Comparison of ENCODE assay signal across 10 mouse cellular contexts in the genomic region with DNA sequence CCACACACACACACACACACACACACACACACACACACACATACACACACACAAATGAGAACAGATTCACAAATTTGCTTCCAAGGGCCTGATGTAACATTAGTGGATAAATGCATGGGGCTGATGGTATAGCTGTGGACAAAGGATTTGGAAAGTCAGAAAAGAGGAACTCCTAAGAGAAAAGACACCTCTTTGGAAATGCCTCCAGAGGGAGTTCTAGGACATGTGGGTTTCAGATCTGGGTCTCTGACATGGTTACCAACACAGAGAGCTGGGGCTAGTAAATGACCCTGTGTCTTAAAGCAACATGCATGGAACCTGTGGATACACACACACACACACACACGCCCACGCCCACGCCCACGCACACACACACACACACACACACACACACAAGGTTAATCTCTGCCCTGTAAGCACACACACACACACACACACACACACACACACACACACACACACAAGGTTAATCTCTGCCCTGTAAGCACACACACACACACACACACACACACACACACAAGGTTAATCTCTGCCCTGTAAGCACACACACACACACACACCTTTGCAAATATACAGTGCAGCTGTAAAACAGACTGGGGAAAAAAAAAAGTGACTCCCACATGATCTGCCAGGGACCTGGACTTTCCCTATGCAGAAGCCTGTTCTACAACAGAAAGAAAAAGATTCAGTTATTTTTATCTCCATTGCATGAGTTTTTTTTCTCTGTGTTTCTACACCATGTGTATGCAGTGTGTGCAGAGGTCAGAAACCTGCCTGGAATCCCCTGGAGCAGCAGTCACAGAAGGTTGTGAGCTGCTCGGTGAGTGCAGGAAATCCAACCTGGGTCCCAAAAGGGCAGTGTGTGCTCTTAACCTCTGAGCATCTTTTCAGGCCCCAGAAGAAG. TPM values are rescaled to one million over a fixed set of nuclear protein-coding genes. Genes with fewer than 3 reads are reported as not detected.
DNase-seq lines count a peak whose midpoint lies in the region; ATAC-seq and TF ChIP-seq lines count a peak whose summit lies in the region.
"Not testable (repeated sequence)": the region's sequence is repeated elsewhere in the genome, so short reads cannot be mapped to it uniquely, and the experiment has no call there.
"Had no signal": no experiment of that assay in that cellular context is flagged by ENCODE, and none has a peak within 500 bp of the region (broad histone marks: within the 10 kb centered on the region; RNA-seq: fewer than 3 reads in every experiment).

No protein-coding gene starts in this region.

- TF ChIP-seq CTCF in lung, embryonic 14.5 days (IDR thresholded peaks at IDR 0.05; ENCODE audit: low read depth); stomach, postnatal 0 days (IDR thresholded peaks at IDR 0.05; ENCODE audit: low read depth): not testable (repeated sequence)

- not testable (repeated sequence) for H3K36me3 ChIP-seq in embryonic facial prominence, embryonic 15.5 days; heart, embryonic 15.5 days; intestine, embryonic 14.5 days (ENCODE audit: control insufficient read depth, insufficient read depth, low read length); limb, embryonic 10.5 days; lung, embryonic 14.5 days (ENCODE audit: insufficient read depth); midbrain, embryonic 13.5 days; stomach, postnatal 0 days (ENCODE audit: control insufficient read depth, insufficient read depth, low read length)

- not testable (repeated sequence) for H3K27me3 ChIP-seq in embryonic facial prominence, embryonic 15.5 days; heart, embryonic 15.5 days; intestine, embryonic 14.5 days (replicated peaks; ENCODE audit: control insufficient read depth, insufficient read depth, low read length); limb, embryonic 10.5 days (ENCODE audit: low read depth, poor library complexity, severe bottlenecking); lung, embryonic 14.5 days (ENCODE audit: insufficient read depth, low read length); midbrain, embryonic 13.5 days; stomach, postnatal 0 days (ENCODE audit: control insufficient read depth, insufficient read depth, low read length)

- H3K4me3 ChIP-seq in embryonic facial prominence, embryonic 15.5 days (replicated peaks); intestine, embryonic 14.5 days (ENCODE audit: low read depth, low read length); lung, embryonic 14.5 days (ENCODE audit: low read depth, low read length); midbrain, embryonic 13.5 days (replicated peaks); stomach, postnatal 0 days (ENCODE audit: low read depth, low read length): not testable (repeated sequence)
- 0 out of 2 replicates have a peak overlapping the region, but pooled peaks have one; percentile 19 for H3K4me3 ChIP-seq in heart, embryonic 15.5 days
- H3K4me3 ChIP-seq in limb, embryonic 10.5 days: 0 out of 2 replicates have a peak overlapping the region, but pooled peaks have one; percentile 22

- WGBS in embryonic facial prominence, embryonic 15.5 days: 56% methylated on average over 5 of the region's 5 CpGs
- WGBS in heart, embryonic 15.5 days: 43% methylated on average over 5 of the region's 5 CpGs
- WGBS in intestine, embryonic 14.5 days: 70% methylated on average over 4 of the region's 5 CpGs
- WGBS in limb, embryonic 10.5 days: 61% methylated on average over 5 of the region's 5 CpGs
- 46% methylated on average over 4 of the region's 5 CpGs for WGBS in lung, embryonic 14.5 days
- 43% methylated on average over 4 of the region's 5 CpGs for WGBS in midbrain, embryonic 13.5 days
- WGBS in stomach, postnatal 0 days: 47% methylated on average over 4 of the region's 5 CpGs

- H3K9me3 ChIP-seq in embryonic facial prominence, embryonic 15.5 days (replicated peaks); heart, embryonic 15.5 days (replicated peaks); intestine, embryonic 14.5 days (ENCODE audit: control insufficient read depth, low read length); limb, embryonic 10.5 days (replicated peaks); lung, embryonic 14.5 days (ENCODE audit: low read depth, low read length); midbrain, embryonic 13.5 days; stomach, postnatal 0 days (ENCODE audit: control insufficient read depth, low read length): not testable (repeated sequence)

- H3K9ac ChIP-seq in embryonic facial prominence, embryonic 15.5 days; heart, embryonic 15.5 days; intestine, embryonic 14.5 days (ENCODE audit: low read length); lung, embryonic 14.5 days; midbrain, embryonic 13.5 days (replicated peaks); stomach, postnatal 0 days (ENCODE audit: low read length): not testable (repeated sequence)

- H3K4me2 ChIP-seq in embryonic facial prominence, embryonic 15.5 days (replicated peaks): peak overlapping the region; percentile 25
- H3K4me2 ChIP-seq in heart, embryonic 15.5 days: peak overlapping the region; percentile 48
- peak overlapping the region; percentile 33; the same call in 1 of the 2 replicates for H3K4me2 ChIP-seq in intestine, embryonic 14.5 days (ENCODE audit: low read length)
- peak overlapping the region; percentile 25; the same call in 1 of the 2 replicates for H3K4me2 ChIP-seq in lung, embryonic 14.5 days
- H3K4me2 ChIP-seq in midbrain, embryonic 13.5 days (replicated peaks): peak overlapping the region; percentile 25; the same call in 1 of the 2 replicates
- 0 out of 2 replicates have a peak overlapping the region, but pooled peaks have one; percentile 14 for H3K4me2 ChIP-seq in stomach, postnatal 0 days (replicated peaks; ENCODE audit: low read depth)

- DNase-seq in intestine, embryonic 14.5 days (ENCODE audit: low spot score); limb, embryonic 10.5 days (ENCODE audit: low spot score); lung, embryonic 14.5 days; stomach, postnatal 0 days (ENCODE audit: low spot score): not testable (repeated sequence)

- H3K27ac ChIP-seq in embryonic facial prominence, embryonic 15.5 days (replicated peaks); heart, embryonic 15.5 days; intestine, embryonic 14.5 days (ENCODE audit: low read depth); limb, embryonic 10.5 days; lung, embryonic 14.5 days (ENCODE audit: low read depth); midbrain, embryonic 13.5 days; stomach, postnatal 0 days (replicated peaks): not testable (repeated sequence)

- not testable (repeated sequence) for H3K4me1 ChIP-seq in embryonic facial prominence, embryonic 15.5 days; heart, embryonic 15.5 days (replicated peaks); intestine, embryonic 14.5 days (replicated peaks; ENCODE audit: control insufficient read depth, insufficient read depth, low read length); limb, embryonic 10.5 days; lung, embryonic 14.5 days (ENCODE audit: insufficient read depth); midbrain, embryonic 13.5 days (replicated peaks); stomach, postnatal 0 days (replicated peaks; ENCODE audit: control insufficient read depth, insufficient read depth)

- TF ChIP-seq EP300 in stomach, postnatal 0 days (optimal IDR thresholded peaks at IDR 0.05): not testable (repeated sequence)

- not testable (repeated sequence) for ATAC-seq in embryonic facial prominence, embryonic 15.5 days (ENCODE audit: insufficient number of reproducible peaks, low FRiP score, low TSS enrichment, low read depth); heart, embryonic 15.5 days (replicated peaks; ENCODE audit: insufficient number of reproducible peaks, insufficient read depth, low FRiP score, low read depth)
- ATAC-seq in frontal cortex, adult (ENCODE audit: low TSS enrichment): 0 out of 2 replicates have a peak, but pooled peaks have one; percentile 23
- 0 out of 2 replicates have a peak, but pooled peaks have one; percentile 23 for ATAC-seq in intestine, embryonic 14.5 days (replicated peaks; ENCODE audit: low FRiP score, low TSS enrichment, low read depth)
- ATAC-seq in lung, embryonic 14.5 days (ENCODE audit: insufficient read depth): peak; percentile 41; the same call in 1 of the 2 replicates
- 0 out of 2 replicates have a peak, but pooled peaks have one; percentile 20 for ATAC-seq in midbrain, embryonic 13.5 days
- ATAC-seq in stomach, postnatal 0 days (ENCODE audit: low FRiP score, low TSS enrichment): peak; percentile 76

RNA-seq across cellular contexts. Expression of gene H60b, which starts 14.3 kb away (rescaled TPM):
- polyA plus RNA-seq in embryonic facial prominence, embryonic 15.5 days (2015; fragmentation: Nextera tagmentation; extraction: Ambion mirVana): 0.62 and 0.71 TPM in 2 replicates
- 0.34 and 0.56 TPM in 2 replicates for polyA plus RNA-seq in heart, embryonic 15.5 days (2015; fragmentation: Nextera tagmentation; extraction: Ambion mirVana)
- polyA plus RNA-seq in intestine, embryonic 14.5 days (2014; fragmentation: Nextera tagmentation; extraction: Ambion mirVana): 0.28 and 0.55 TPM in 2 replicates
- 0.35 TPM in 1 of 2 replicates, not detected in the other for polyA plus RNA-seq in limb, embryonic 10.5 days (2016; fragmentation: Nextera tagmentation; extraction: Ambion mirVana)
- polyA plus RNA-seq in lung, embryonic 14.5 days (2014; fragmentation: Nextera tagmentation; extraction: Ambion mirVana): 0.99 and 1.1 TPM in 2 replicates
- polyA plus RNA-seq in midbrain, embryonic 13.5 days (2015; fragmentation: Nextera tagmentation; extraction: Ambion mirVana): 1.4 and 1.5 TPM in 2 replicates
- 0.36 and 0.51 TPM in 2 replicates for polyA plus RNA-seq in stomach, postnatal 0 days (2015; fragmentation: Nextera tagmentation; extraction: Ambion mirVana)
- polyA plus RNA-seq: spleen, adult 2 months; testis, adult 2 months had no signal

RNA-seq across cellular contexts. Expression of gene Raet1e, which starts 14.3 kb away (rescaled TPM):
- polyA plus RNA-seq in embryonic facial prominence, embryonic 15.5 days (2015; fragmentation: Nextera tagmentation; extraction: Ambion mirVana): 5.1 and 5.6 TPM in 2 replicates
- 2.7 and 3.1 TPM in 2 replicates for polyA plus RNA-seq in heart, embryonic 15.5 days (2015; fragmentation: Nextera tagmentation; extraction: Ambion mirVana)
- polyA plus RNA-seq in intestine, embryonic 14.5 days (2014; fragmentation: Nextera tagmentation; extraction: Ambion mirVana): 4.7 and 6.6 TPM in 2 replicates
- 12.6 and 12.8 TPM in 2 replicates for polyA plus RNA-seq in limb, embryonic 10.5 days (2016; fragmentation: Nextera tagmentation; extraction: Ambion mirVana)
- 9.3 and 9.4 TPM in 2 replicates for polyA plus RNA-seq in lung, embryonic 14.5 days (2014; fragmentation: Nextera tagmentation; extraction: Ambion mirVana)
- 2.3 and 2.7 TPM in 2 replicates for polyA plus RNA-seq in midbrain, embryonic 13.5 days (2015; fragmentation: Nextera tagmentation; extraction: Ambion mirVana)
- polyA plus RNA-seq in stomach, postnatal 0 days (2015; fragmentation: Nextera tagmentation; extraction: Ambion mirVana): 5.3 and 6.0 TPM in 2 replicates

RNA-seq across cellular contexts. Expression of gene E030030I06Rik, which starts 23.6 kb away (rescaled TPM):
- 11.8 and 15.8 TPM in 2 replicates for polyA plus RNA-seq in embryonic facial prominence, embryonic 15.5 days (2015; fragmentation: Nextera tagmentation; extraction: Ambion mirVana)
- 10.1 and 11.0 TPM in 2 replicates for polyA plus RNA-seq in heart, embryonic 15.5 days (2015; fragmentation: Nextera tagmentation; extraction: Ambion mirVana)
- 31.6 and 32.8 TPM in 2 replicates for polyA plus RNA-seq in intestine, embryonic 14.5 days (2014; fragmentation: Nextera tagmentation; extraction: Ambion mirVana)
- 16.0 and 18.7 TPM in 2 replicates for polyA plus RNA-seq in limb, embryonic 10.5 days (2016; fragmentation: Nextera tagmentation; extraction: Ambion mirVana)
- 19.1 and 26.0 TPM in 2 replicates for polyA plus RNA-seq in lung, embryonic 14.5 days (2014; fragmentation: Nextera tagmentation; extraction: Ambion mirVana)
- polyA plus RNA-seq in midbrain, embryonic 13.5 days (2015; fragmentation: Nextera tagmentation; extraction: Ambion mirVana): 8.6 and 9.6 TPM in 2 replicates
- 12.9 and 16.2 TPM in 2 replicates for polyA plus RNA-seq in stomach, postnatal 0 days (2015; fragmentation: Nextera tagmentation; extraction: Ambion mirVana)
